Comparison of ENCODE assay signal across 12 mouse cellular contexts in genomic region chrX:73575486-73576373, GRCm38 (mm10).
DNase-seq lines count a peak whose midpoint lies in the region; ATAC-seq and TF ChIP-seq lines count a peak whose summit lies in the region.
"Had no signal": no experiment of that assay in that cellular context is flagged by ENCODE, and none has a peak within 500 bp of the region (broad histone marks: within the 10 kb centered on the region; RNA-seq: fewer than 3 reads in every experiment).

No protein-coding gene starts in this region.

- ATAC-seq in intestine, embryonic 16.5 days = peak; percentile 64; the same call in 1 of the 2 replicates
- no peak for ATAC-seq in intestine, embryonic 15.5 days
- ATAC-seq in liver, embryonic 13.5 days (ENCODE audit: low read depth) = peak; percentile 88
- ATAC-seq: forebrain, embryonic 13.5 days had no signal

- H3K4me2 ChIP-seq in intestine, embryonic 16.5 days (ENCODE audit: low read depth, low read length) = no peak overlapping the region
- no peak overlapping the region for H3K4me2 ChIP-seq in intestine, embryonic 15.5 days (replicated peaks)
- peak overlapping the region; percentile 44 for H3K4me2 ChIP-seq in liver, embryonic 13.5 days
- H3K4me2 ChIP-seq: forebrain, embryonic 13.5 days had no signal

- 41% methylated on average over 3 of the region's 3 CpGs for WGBS in intestine, embryonic 16.5 days
- WGBS in intestine, embryonic 15.5 days = 56% methylated on average over 3 of the region's 3 CpGs
- WGBS in bone marrow, adult 2 months = 27% methylated on average over 3 of the region's 3 CpGs
- WGBS in liver, embryonic 13.5 days (ENCODE audit: insufficient replicate concordance) = 16% methylated on average over 3 of the region's 3 CpGs

- DNase-seq in liver, embryonic 13.5 days = peak; percentile 26
- peak; percentile 29 for DNase-seq in thymus, postnatal 25 days
- DNase-seq in kidney, postnatal 10 days = no peak
- DNase-seq in layer of hippocampus, postnatal 36 days = no peak
- DNase-seq: cerebellum, postnatal 10 days; kidney, adult 8-10 months had no signal

- no peak for TF ChIP-seq POLR2A in bone marrow, adult 2 months (IDR thresholded peaks at IDR 0.05; ENCODE audit: borderline replicate concordance, control insufficient read depth, low read depth, low read length)

- no peak overlapping the region for H3K27ac ChIP-seq in intestine, embryonic 16.5 days (ENCODE audit: low read length)
- no peak overlapping the region for H3K27ac ChIP-seq in intestine, embryonic 15.5 days
- H3K27ac ChIP-seq in bone marrow, adult 2 months (ENCODE audit: control insufficient read depth, insufficient read depth, low read depth, low read length, poor library complexity) = peak overlapping the region; percentile 49; the same call in 1 of the 2 replicates
- peak overlapping the region; percentile 90 for H3K27ac ChIP-seq in liver, embryonic 13.5 days
- H3K27ac ChIP-seq: forebrain, embryonic 13.5 days; layer of hippocampus, adult 2 months had no signal

- no peaks in the 10 kb centered on the region for H3K9me3 ChIP-seq in intestine, embryonic 16.5 days (ENCODE audit: control insufficient read depth, low read length)
- no peaks in the 10 kb centered on the region for H3K9me3 ChIP-seq in intestine, embryonic 15.5 days
- H3K9me3 ChIP-seq in liver, embryonic 13.5 days (replicated peaks) = no peaks in the 10 kb centered on the region
- H3K9me3 ChIP-seq: forebrain, embryonic 13.5 days had no signal

- no peak for TF ChIP-seq CTCF in bone marrow, adult 2 months (IDR thresholded peaks at IDR 0.05; ENCODE audit: control insufficient read depth, insufficient read depth, low read length)

- H3K4me1 ChIP-seq in intestine, embryonic 16.5 days (ENCODE audit: control insufficient read depth, insufficient read depth, low read length) = no peaks in the 10 kb centered on the region
- no peaks in the 10 kb centered on the region for H3K4me1 ChIP-seq in intestine, embryonic 15.5 days (replicated peaks)
- peaks cover 1% of the 10 kb centered on the region; the same call in 1 of the 2 replicates for H3K4me1 ChIP-seq in bone marrow, adult 2 months (ENCODE audit: control insufficient read depth, insufficient read depth, low read length)
- H3K4me1 ChIP-seq in liver, embryonic 13.5 days (replicated peaks) = peaks cover 42% of the 10 kb centered on the region
- H3K4me1 ChIP-seq: forebrain, embryonic 13.5 days had no signal

- no peaks in the 10 kb centered on the region for H3K36me3 ChIP-seq in intestine, embryonic 16.5 days (ENCODE audit: control insufficient read depth, insufficient read depth, low read length)
- no peaks in the 10 kb centered on the region for H3K36me3 ChIP-seq in intestine, embryonic 15.5 days
- H3K36me3 ChIP-seq in liver, embryonic 13.5 days = no peaks in the 10 kb centered on the region

- no peak overlapping the region for H3K9ac ChIP-seq in intestine, embryonic 16.5 days (ENCODE audit: low read depth, low read length)
- H3K9ac ChIP-seq in intestine, embryonic 15.5 days = no peak overlapping the region
- H3K9ac ChIP-seq in liver, embryonic 13.5 days = no peak overlapping the region
- H3K9ac ChIP-seq: forebrain, embryonic 13.5 days had no signal

- H3K27me3 ChIP-seq in intestine, embryonic 16.5 days (replicated peaks; ENCODE audit: control insufficient read depth, insufficient read depth, low read length) = no peaks in the 10 kb centered on the region
- no peaks in the 10 kb centered on the region for H3K27me3 ChIP-seq in intestine, embryonic 15.5 days (replicated peaks)
- H3K27me3 ChIP-seq in liver, embryonic 13.5 days = no peaks in the 10 kb centered on the region
- H3K27me3 ChIP-seq: CH12.LX; forebrain, embryonic 13.5 days had no signal

- H3K4me3 ChIP-seq in intestine, embryonic 16.5 days (ENCODE audit: low read length) = no peak overlapping the region
- no peak overlapping the region for H3K4me3 ChIP-seq in intestine, embryonic 15.5 days (replicated peaks)
- no peak overlapping the region for H3K4me3 ChIP-seq in bone marrow, adult 2 months (replicated peaks; ENCODE audit: control insufficient read depth, low read depth, low read length)
- no peak overlapping the region for H3K4me3 ChIP-seq in liver, embryonic 13.5 days (replicated peaks)
- H3K4me3 ChIP-seq: forebrain, embryonic 13.5 days; layer of hippocampus, adult 2 months had no signal

Comparison
In these comparisons a context has a peak if more than half of its experiments do, and no peak if none do; other contexts are left out.
1. H3K27ac ChIP-seq: peak in bone marrow, adult 2 months (single experiment) and liver, embryonic 13.5 days (single experiment); none in intestine, embryonic 16.5 days (single experiment) and intestine, embryonic 15.5 days (single experiment).
2. DNase-seq: peak in liver, embryonic 13.5 days (single experiment) and thymus, postnatal 25 days (single experiment); none in kidney, postnatal 10 days (single experiment) and layer of hippocampus, postnatal 36 days (0 of 2).